Mouse (Mus musculus) forebrain, embryonic 10.5 days (tissue): ENCODE measurements at regions not wholly inside any gene's neighbourhood (a gene's known extent, or its start where the extent isn't known, plus 50 kb on each side); places are given as distances from the start of the nearest gene placed in this dataset.

Source experiments
- DNase-seq: peaks from one replicate; pipeline ENCODE4 v3.0.0-alpha.2; 2017; ENCODE audit warnings: low spot score; ENCODE audit errors: extremely low spot score
- H3K27ac ChIP-seq: fragments of 300-500 bp; sonication (generic); 2 replicates; pipeline ENCODE4 v1.5.1; 2016; ENCODE audit warnings: mild to moderate bottlenecking
- H3K27me3 ChIP-seq: fragments of 300-500 bp; sonication (generic); 2 replicates; pipeline ENCODE4 v1.6.1; 2016; ENCODE audit warnings: mild to moderate bottlenecking; ENCODE audit not compliant: poor library complexity, severe bottlenecking
- H3K36me3 ChIP-seq: fragments of 300-500 bp; sonication (generic); replicated peaks from 2 replicates; pipeline ENCODE4 v1.6.1; 2016; ENCODE audit warnings: mild to moderate bottlenecking, moderate library complexity
- H3K4me1 ChIP-seq: fragments of 300-500 bp; sonication (generic); 2 replicates; pipeline ENCODE4 v1.6.1; 2016
- H3K4me3 ChIP-seq: fragments of 300-500 bp; sonication (generic); 2 replicates; pipeline ENCODE4 v1.5.1; 2016; ENCODE audit warnings: mild to moderate bottlenecking, moderate library complexity
- H3K9me3 ChIP-seq: fragments of 300-500 bp; sonication (generic); 2 replicates; pipeline ENCODE4 v1.6.1; 2016; ENCODE audit warnings: mild to moderate bottlenecking, moderate library complexity
- WGBS: fragments of 180-500 bp; shearing (Covaris S2); methylation state at CpG from one replicate; pipeline ENCODE4 v1.1.7; 2016; 5-methylcytosine and 5-hydroxymethylcytosine counted together

DNA sequence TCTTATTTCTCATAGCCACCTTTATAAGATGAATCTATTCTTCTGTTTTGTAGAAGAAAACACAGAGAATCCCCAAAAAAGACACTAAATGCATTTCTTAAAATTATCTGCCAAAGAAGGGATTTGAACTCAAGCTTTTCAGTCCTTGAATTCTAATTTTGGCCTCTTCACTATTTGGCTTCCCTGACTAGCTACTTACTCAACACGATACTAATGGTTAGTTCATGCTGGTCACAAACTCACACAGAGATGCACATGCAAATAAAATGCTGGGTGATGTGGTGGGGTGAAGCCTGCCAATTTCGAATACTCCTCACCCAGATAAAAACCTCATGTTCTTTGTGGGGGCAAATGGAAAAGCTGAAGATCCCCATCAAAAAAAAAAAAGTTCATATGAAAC is 72.7 kb upstream of the 1700066M21Rik start:
- 79% methylated on average over 2 of the region's 2 CpGs for WGBS
- no peaks in the 10 kb centered on the region for H3K9me3 ChIP-seq
- H3K27me3 ChIP-seq: no peaks in the 10 kb centered on the region
- DNase-seq: no peak
- no peak overlapping the region for H3K4me3 ChIP-seq
- no peaks in the 10 kb centered on the region for H3K36me3 ChIP-seq
- H3K27ac ChIP-seq: no peak overlapping the region
- no peaks in the 10 kb centered on the region for H3K4me1 ChIP-seq

DNA sequence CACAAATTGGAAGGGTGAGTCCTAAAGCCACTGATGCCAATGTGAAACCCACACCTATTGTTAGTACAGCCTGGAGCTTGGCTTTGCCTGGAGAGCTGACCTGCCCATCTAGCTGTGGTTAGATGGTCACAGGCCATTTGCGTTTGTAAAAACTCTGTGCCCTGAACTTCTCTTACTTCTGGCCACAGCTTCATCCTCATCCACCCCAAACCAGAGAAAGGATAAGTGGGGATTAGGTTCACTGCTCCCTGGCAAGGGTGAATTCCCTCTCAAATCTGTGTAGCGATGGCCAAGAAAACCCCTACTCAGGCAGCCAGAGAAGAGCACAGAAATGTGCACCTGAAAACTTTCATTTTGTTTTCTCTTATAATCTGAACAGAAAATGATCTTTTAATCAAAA is 54.9 kb upstream of the 1700066M21Rik start:
- no peak overlapping the region for H3K27ac ChIP-seq
- 83% methylated on average over 2 of the region's 2 CpGs for WGBS
- H3K4me1 ChIP-seq: peaks cover 10% of the 10 kb centered on the region
- no peaks in the 10 kb centered on the region for H3K36me3 ChIP-seq
- no peaks in the 10 kb centered on the region for H3K27me3 ChIP-seq
- H3K9me3 ChIP-seq: peaks cover 7% of the 10 kb centered on the region; the same call in 1 of the 2 replicates
- H3K4me3 ChIP-seq: no peak overlapping the region
- DNase-seq: no peak

DNA sequence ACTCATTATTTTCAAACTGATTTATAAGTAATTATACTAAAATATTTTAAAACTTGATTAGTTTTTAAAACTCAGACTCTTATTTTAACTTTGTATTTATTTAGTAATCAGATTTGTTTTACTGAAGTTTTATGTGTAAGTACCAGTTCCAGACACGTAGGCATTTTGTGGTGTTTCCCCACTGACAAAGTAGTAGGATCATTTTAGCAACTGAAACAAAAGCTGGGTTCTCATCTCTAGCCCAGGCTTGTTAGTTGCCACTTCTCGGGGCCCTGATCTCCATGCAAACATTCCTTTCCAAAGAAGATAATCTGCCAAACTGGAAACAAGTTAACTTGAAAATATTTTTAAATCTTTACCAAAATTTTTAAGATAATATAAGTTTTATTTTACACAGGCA is 54.3 kb upstream of the 1700066M21Rik start:
- no peaks in the 10 kb centered on the region for H3K36me3 ChIP-seq
- peaks cover 10% of the 10 kb centered on the region for H3K4me1 ChIP-seq
- no peaks in the 10 kb centered on the region for H3K27me3 ChIP-seq
- H3K4me3 ChIP-seq: no peak overlapping the region
- no peak overlapping the region for H3K27ac ChIP-seq
- 86% methylated on average over 2 of the region's 2 CpGs for WGBS
- DNase-seq: no peak
- peaks cover 1% of the 10 kb centered on the region; the same call in 1 of the 2 replicates for H3K9me3 ChIP-seq

DNA sequence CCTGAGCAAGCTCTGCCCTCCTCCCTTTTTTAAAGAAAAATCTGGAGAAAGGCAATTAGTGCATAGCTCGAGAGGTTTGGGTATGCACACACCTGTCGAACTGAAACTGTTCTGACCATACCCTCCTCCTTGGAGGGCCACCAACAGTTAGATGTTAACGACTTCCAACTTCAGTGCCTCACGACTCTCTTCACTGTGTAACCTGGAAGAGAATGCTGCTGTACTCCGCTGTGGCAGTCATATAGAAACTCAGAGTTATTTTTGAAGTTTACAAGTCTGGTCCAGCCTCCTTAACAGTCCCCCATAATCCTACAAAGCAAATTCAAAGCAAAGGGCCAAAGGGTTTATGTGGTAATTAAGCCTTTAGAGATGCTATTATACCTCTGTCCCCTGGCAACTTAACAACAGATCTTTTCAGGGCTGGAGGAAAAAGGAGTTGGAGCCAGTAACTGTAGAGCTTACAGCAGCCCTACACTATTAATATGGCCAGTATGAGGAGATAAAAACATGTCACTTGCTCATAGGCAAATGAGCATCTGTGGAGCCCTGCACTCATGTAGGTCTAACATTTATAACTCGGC is 51.7 kb upstream of the 1700066M21Rik start:
- no peaks in the 10 kb centered on the region for H3K27me3 ChIP-seq
- no peak overlapping the region for H3K27ac ChIP-seq

More for the DNA sequence above, 51.7 kb upstream of the 1700066M21Rik start:
- DNase-seq: no peak
- H3K36me3 ChIP-seq: no peaks in the 10 kb centered on the region
- WGBS: 65% methylated on average over 6 of the region's 6 CpGs
- no peaks in the 10 kb centered on the region for H3K9me3 ChIP-seq
- peaks cover 10% of the 10 kb centered on the region for H3K4me1 ChIP-seq
- H3K4me3 ChIP-seq: no peak overlapping the region
